Mouse (Mus musculus): Measurements from ENCODE around the gene Mocs2. TPM values are rescaled to one million over a fixed set of nuclear protein-coding genes. Genes with fewer than 3 reads are reported as not detected.

Gene Mocs2
- 99.1 and 131 TPM in 2 replicates for polyA plus RNA-seq (2012; rRNA removed)

DNA sequence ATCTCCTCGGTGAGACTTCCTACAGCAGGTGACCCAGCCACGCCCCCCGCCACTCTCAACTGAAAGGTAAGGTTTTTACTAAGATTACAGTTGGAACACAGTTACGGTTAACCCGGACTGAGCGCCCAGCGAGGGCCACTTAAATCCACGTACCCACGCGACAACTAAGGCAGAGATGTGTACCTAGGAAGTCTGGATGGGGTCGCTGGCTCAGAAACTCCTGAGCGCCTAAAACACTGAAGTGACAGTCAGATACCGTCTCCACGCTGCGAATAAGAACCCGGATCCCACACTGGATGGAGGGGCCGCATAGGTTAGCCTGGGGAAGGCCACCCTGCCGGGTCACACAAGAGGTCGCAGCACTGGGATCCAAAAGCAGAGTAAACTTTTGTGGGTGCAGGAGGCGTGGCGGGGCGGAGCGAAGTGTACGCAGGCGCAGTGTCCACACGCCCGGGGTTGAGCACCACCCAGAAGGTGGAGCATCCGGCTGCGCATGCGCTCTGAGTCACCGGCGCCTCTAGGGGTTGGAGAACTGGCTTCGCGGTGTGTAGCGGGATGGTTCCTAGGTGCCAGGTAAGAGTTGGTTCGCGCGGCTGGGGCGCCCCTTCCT is at the start of gene Mocs2:
Gene Mocs2 (plus strand): TSS at position 486 of the 610 bp plus-strand sequence.
- peak; percentile 86 for DNase-seq (ENCODE audit: low spot score)

DNA sequence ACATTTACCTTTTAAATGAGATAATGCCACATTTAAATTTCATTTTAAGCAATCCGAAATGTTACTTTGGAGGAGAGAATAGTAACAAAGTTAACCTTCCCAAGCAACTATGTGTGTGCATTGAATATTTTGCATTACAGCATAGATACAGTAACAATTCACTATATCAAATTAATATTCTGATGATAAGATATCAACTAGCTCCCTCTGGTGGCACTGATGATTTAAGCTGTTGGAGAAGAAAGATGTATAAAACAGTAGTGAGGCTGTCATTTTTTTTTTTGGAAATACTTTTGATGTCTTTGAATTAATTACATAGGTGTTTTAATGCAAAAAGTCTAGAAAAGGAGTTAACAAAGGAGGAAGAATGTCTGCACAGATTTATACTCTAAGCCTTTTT is 26.5 kb upstream of the Mocs2 start:
- DNase-seq (ENCODE audit: low spot score): no peak

DNA sequence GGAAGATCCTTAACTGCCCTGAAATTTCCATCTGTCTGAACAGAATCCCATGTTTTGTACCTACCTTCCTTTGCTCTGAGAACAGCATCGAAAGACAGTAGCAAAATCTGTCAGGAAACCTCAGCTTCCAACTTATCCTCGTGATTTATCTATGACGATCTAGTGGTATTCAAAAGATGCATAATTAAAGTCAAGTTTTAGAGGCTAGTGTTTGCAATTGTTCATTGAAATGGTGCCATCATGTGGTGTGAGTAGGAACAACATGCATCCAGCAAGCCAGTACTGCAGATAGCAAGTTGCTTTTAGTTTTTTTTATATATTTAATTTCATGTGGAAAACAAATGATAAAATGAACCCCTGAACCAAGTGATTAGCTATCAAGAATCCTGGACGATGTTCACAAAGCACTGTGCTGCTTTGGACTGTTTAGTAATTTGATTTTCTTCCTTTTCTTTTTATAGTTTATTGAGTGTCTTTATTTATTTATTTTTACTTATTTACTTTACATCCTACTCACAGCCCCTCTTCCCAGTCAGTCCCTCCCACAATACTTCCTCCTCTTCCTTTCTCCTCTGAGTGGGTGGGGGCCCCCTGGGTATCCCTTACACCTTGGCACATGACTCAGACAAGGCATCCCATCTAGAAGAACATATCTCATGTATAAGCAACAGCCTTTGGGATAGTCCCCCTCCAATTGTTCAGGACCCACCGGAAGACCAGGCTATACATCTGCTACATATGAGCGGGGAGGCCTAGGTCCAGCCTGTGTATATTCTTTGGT is 24.6 kb upstream of the Mocs2 start:
- no peak for DNase-seq (ENCODE audit: low spot score)

DNA sequence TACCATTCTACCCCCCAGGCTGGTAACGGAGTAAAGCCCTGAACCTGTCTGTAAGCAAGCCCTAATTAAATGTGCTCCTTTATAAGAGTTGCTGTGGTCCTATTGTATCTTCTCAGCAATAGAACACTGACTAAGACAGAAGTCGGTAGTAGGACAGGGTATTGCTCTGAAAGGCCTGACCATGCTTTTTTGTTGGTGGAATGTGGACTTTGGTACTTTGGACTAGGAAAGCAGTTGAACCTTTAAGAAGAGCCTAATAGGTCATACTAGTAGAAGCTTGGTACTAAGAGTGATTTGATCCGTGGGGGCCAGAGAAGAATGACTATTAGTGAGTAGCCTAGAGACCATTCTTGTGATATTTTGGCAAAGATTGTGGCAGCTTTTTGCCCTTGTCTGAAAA is 16.2 kb upstream of the Mocs2 start:
- no peak for DNase-seq (ENCODE audit: low spot score)

DNA sequence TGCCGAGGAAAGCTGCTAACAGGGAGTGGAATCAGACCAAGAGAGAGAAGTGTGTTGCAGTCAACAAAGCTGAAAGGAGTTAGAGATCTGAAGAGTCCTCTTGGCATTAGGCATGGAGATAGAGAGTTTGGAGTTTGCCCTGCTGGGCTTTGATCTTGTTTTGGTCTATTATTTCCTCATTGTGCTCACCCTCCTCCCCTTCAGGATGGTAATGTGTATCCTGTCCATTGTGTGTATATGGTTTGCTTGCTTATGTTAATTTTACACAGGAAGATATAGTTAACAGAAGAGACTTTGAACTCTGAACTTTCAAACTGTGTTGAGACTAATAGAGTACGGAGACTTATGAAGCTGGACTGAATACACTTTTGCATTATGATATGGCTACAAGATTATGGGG is 15.1 kb upstream of the Mocs2 start:
- no peak for DNase-seq (ENCODE audit: low spot score)

DNA sequence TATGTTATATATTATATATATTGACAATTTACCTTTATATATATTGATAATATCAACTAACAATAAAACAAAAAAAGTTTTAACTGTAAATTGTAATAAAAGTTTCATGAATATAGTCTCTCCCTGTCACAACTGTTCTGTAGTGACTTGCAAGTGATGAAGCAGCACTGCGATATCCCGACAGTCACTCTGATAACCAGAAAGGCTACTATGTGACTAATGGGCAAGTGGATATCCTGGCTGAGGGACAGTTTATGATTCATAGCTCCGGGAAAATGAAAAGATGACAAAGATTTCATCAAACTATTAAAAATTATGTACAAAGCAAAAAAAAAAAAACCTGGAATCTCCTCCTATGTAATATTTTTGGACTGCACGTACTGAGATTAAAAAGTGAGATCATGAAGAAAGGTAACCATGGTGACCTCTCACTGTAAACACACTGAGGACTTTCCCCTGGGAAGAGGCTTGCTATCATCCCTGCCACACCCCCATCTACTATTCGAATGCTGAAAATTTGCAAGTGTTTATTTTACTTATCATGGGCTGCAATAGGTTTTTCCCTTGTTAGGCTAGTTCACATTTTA is 8.3 kb upstream of the Mocs2 start:
- DNase-seq (ENCODE audit: low spot score): no peak

DNA sequence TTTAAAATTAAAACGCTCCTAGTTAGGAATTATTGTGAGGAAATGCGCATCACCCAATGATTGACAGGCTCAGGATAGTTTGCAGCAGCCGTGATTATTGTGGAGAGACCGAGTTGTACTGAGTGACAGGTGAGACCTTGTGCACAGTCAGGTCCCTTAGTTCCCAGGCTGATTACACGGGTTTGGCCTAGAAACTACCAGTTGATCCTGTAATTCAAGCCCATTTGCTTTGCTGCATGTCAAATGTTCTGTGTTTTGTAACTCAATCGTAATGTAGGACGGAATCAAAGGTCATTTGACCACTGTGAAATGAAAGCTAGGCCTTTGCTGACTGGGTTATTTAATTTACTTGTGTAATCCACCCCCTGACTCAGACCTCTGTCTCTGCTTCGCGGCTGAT is 477 bp downstream of the Mocs2 start:
- DNase-seq (ENCODE audit: low spot score): no peak

DNA sequence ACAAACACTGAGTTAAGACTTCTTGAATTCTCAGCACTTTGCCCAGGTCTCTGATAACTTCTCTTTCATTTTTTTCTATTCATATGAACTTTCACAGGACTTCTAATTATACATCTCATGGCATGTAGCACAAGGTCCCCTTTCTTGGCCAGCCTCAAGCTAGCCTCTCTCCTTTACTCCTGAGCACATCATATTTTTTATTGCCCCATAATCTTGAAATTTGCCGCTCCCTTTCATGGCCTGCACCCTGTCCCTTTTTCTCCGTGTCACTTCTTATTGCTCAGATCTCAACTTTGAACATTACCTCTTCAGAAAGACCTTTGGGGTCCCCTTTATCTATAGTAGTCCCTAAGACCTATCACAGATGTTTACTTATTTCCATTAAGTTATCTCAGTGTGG is 4.8 kb downstream of the Mocs2 start:
- no peak for DNase-seq (ENCODE audit: low spot score)

DNA sequence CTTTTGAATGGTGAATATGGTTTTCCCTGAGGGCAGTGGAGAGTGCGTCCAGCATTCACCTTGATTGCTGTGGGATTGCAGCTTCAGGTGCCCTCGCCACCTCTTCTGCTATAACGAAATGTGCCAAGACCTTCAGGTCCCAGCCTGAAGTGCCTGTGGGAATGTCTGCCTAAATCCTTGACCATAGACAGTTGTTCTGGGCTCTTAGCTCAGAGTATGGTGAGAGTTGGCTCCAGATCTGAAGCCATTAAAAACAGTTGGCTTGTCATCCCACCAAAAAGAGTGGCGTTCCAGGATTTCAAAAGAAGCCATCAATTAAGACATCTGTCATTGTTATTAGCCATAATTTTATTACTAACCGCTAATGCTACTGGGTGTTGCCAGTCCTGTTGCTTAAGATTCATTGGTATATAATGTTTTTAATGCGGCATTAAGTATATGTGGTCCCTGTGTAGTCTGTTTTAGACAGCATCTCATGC is 7.4 kb downstream of the Mocs2 start:
- no peak for DNase-seq (ENCODE audit: low spot score)

DNA sequence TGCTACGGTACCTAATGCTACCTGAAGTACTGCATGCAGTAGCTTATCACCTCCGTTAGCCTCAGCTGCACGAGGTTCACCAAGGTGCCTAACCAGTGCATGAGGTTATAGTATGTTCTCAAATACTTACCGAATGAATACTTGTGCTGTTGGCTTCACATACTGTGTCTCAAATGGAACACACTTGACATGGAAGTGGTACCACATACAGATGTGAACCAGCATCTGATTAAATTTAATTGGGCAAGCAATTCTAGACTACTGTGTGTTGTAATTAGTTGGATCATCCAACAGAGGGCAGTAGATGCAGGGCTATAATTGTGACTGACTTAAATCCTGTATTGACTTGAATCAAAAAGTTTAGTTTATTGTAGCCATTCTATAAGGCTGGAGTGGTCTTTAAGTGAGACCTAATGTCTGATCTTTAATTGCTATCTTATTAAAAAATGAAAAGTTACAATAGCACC is 13.4 kb downstream of the Mocs2 start:
- no peak for DNase-seq (ENCODE audit: low spot score)

DNA sequence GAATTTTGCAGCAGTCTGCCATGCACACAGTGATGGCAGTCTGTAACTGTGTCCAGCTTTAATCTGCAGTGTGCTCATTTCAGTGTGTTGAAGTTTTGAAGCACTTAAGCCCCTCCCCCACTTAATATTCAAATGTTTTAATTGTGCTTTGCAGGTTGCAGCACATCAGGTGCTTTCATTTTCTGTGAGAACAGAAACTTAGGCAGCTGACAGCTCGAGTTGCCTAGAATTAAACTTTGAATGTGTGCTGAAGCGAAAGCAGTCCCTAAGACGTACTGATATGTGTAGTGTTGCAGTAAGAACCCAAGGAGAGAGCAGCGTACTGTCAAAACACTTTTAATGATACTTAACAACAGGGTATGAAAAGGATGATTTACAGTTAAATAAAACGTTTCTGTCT is 14.7 kb downstream of the Mocs2 start:
- no peak for DNase-seq (ENCODE audit: low spot score)

DNA sequence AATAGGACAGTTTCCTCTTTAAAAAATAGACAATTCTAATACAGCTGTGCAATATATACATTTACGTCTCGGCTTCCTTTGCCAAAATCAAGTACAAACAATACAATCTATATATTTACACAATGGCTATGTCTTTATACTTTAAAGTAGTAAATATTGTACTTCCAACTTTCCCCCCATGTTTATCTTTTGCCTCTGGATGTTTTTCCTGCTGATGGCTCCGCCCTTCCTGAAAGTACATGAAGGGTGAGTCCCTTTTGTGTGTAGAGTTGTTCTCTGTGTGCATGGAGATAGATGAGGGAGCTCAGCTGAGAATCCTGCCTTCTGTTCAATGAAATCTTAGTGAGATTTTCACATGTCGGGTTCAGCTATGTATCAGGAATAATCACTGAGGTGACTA is 15.3 kb downstream of the Mocs2 start:
- DNase-seq (ENCODE audit: low spot score): no peak

DNA sequence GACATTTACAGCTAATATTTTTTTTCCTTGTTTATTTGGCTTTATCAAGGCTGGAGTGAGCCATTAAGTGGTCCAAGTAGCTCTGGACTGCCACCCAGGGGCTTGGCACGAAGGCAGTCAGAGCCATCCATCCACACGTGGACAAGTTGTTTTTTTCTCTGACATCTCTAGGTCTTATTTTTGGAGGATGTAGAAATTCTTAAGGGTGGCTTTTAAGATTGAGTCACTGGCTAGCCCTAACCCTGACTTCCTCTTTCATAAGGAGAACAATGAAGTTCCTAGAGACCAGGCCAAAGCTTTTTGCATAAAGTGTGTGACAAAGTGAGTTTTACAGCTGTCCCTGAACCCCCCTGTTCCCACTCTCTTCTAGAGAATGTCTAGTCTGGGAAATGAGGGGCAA is 16.5 kb downstream of the Mocs2 start:
- DNase-seq (ENCODE audit: low spot score): no peak

DNA sequence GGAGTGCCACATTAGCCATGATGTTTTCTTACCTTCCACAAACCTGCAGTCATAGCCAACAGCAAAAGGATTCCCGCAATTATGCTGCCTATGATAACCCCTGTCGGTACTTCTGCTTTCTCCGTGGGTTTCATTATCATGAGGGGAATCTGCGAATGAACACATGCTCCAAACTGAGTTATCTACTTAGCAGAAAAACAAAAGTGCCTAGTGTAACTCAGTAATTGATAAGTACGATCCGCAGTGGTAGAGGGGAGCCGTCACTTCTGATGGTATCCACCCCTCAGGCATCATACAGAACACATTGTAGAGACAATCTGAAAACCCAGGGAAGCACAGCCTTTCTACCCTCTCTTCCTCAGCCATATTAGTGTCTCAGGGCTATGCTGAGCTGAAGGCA is 19.0 kb downstream of the Mocs2 start:
- DNase-seq (ENCODE audit: low spot score): no peak

DNA sequence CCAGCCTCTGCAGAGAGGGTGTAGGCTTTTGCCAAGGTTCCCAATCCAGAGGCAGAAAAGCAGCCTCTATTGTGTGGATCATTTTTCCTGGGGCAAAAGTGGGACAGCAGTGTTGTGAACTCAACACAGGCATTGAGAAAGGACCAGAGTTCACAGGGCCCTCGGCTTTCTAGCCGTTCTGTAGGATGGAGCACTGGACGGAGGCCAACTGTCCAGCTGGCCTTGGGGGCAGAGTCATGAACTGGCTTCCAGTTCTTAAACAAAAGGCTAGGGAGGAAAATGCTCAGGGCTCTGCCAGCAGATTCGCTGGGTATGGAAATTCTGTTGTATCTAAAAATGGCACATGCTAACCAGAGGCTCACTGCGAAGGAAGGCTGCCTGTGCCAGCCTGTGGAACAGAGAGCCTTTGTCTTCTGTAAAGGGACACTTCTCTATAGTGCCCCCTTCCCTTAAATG is 20.5 kb downstream of the Mocs2 start:
- DNase-seq (ENCODE audit: low spot score): no peak

DNA sequence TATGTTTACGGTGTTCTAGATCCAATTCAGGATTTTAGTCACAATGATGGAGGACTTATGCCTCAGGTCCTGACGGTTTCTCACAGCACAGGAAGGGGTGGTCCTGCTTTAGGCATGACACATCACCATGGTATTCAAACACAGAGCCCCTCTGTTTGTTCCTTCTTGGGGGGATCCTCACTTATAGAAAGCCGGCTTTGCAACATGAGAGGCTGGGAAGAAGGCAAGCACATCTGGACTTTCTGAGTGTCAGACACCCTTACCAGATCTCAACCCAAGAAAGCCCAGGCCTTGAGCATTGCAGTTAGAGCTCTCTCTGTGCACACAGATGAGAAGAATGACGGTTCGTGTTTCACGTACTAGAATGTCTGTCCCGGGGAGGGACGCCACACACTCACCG is 21.1 kb downstream of the Mocs2 start:
- DNase-seq (ENCODE audit: low spot score): no peak

DNA sequence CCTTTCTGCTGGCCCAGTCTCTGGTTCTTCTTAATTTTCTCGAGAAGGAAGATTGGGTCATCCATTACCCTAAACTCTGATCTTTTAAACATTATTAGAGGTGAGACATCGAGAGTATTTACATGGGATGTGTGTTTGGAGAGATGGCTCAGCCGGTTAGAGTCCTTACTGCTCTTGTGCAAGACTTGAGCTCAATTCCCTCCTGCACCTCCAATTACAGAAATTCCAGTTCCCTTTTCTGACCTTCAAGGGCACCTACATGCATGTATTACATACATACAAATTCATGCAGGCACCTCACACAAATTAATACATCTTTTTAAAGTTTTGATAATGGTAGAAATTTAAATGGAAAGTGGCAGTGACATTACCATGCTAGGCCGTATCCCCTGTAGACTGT is 22.5 kb downstream of the Mocs2 start:
- no peak for DNase-seq (ENCODE audit: low spot score)

DNA sequence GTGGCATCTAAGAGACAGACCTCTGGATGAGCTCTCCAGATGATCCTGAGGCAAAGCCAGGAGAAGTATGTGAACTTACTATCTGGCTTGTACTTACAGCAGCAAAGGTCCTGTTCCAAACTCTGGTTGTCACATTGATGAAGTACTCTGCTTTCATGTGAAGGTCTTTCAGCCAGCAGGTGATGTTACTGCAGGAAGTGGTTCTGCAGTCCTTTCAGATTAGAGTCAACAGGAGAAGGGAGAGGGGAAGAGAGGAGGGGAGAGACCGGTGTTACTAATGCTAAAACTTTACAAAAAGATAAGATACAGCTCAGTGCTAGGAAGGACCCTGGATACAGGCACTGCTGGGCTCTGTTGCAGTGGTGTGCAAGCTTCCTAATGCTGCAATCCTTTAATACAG is 25.3 kb downstream of the Mocs2 start:
- DNase-seq (ENCODE audit: low spot score): no peak

DNA sequence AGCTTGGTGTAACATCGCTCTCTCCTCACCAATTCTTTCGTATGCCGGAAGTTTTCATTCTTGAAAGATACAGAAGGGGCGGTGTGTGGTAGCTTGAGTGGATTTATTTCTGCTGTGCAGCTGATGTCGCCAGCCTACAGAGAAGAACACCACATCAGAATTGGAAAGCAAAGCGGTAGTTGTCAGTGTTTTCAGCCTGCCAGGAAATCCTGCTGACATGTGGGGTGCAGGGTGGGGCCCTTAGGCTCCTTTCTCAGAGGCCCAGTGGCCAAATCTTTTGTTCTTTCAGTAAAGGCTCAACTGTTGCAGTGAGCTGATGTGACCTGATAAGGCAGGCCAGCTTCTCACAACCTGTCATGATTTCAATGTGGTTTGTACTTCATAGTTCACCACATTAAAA is 27.8 kb downstream of the Mocs2 start:
- DNase-seq (ENCODE audit: low spot score): no peak

DNA sequence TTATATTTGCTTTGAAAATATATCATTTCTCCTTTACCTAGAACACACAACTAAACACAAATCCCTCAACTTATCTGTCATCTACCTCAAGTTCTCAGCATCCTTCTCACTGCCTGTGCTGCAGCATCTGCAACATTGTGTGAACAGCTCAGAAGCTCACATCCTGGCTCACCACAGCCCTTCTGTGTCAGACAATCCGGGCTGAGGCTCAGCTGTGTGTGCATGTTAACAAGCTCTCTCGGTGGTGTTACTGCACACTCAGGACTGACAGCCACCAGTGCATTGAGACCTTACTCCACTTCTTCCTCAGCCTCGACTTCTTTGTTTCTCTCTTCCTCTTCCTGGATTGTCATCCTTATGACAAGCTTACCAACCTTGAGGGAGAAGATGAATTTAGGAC is 30.9 kb downstream of the Mocs2 start:
- DNase-seq (ENCODE audit: low spot score): no peak

DNA sequence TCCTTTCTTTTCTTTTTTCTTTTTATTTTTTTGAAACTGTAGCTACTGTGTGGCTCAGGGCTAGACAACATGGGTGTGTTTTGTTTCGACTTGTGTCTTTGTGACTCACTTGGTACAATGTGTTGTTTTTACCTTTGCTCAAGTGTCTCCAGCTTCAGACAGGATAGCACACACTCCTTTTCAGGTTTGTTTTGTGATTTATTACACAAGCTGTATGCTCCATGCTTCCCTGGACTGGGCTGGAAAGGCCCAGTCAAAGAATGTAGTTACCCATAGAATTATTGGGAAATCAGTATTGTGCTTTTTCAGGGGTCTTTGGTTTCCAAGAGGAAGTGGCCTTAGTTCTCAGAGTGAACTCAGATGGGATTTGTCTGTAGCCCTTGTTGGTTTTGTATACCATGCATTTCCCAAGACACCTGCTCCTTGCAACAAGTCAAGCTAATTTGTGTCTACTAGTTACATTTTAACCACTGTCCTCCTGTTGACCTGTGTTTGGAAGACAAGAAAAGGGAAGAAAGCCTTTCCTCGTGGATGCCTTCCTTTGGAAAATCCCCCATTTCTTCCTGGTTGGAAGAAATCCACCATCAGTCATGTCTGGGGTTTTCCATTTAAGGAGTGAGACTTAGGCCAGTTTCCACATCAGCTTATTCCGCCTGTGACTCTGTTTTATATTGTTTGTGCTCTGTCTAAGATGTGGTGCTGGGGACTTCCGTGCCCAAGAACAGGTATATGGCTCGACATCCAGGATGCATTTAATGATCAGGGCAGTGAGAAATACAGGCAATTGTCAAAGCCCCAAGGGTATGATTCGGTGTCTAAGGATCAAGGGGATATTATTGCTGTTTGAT is 34.5 kb downstream of the Mocs2 start:
- no peak for DNase-seq (ENCODE audit: low spot score)

DNA sequence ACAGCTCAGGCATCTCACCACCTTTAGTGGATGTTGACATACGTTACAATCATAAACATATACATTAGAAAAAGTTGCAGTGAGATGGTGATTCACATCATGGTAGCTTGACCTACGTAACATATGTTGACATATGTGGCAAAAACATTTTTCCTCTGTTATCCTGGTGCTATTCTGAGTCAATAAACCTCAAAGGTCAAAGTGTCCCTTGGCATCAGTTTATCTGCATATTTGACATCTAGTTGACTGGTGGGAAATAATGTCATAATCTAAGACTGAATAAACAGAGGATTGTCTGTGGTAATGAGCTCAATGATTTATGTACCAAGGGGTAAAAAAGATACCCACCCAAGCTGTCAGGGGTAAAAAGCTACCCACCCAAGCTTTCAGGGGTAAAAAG is 35.1 kb downstream of the Mocs2 start:
- DNase-seq (ENCODE audit: low spot score): no peak

Data from urinary bladder, adult 2 months (tissue).